10 mouse cellular contexts compared by ENCODE assay signal in genomic region chr13:51409936-51410481, GRCm38 (mm10). TPM values are rescaled to one million over a fixed set of nuclear protein-coding genes. Genes with fewer than 3 reads are reported as not detected.
A peak's percentile ranks its signal among the peaks of the same experiment; 100 is the strongest.
DNase-seq lines count a peak whose midpoint lies in the region; ATAC-seq and TF ChIP-seq lines count a peak whose summit lies in the region.
"Had no signal": no experiment of that assay in that cellular context is flagged by ENCODE, and none has a peak within 500 bp of the region (broad histone marks: within the 10 kb centered on the region; RNA-seq: fewer than 3 reads in every experiment).

No protein-coding gene starts in this region.

- TF ChIP-seq EP300 in heart, adult 2 months (IDR thresholded peaks at IDR 0.05; ENCODE audit: insufficient read depth, low read depth, low read length) = no peak

- no peak for TF ChIP-seq CTCF in heart, adult 2 months (IDR thresholded peaks at IDR 0.05)

- no peak for DNase-seq in heart, adult 2 months
- no peak for DNase-seq in heart, postnatal 14 days
- DNase-seq in lung, adult 18-20 months = no peak
- DNase-seq in splenic B cell, adult 2 months (ENCODE audit: low read depth, low spot score) = peak; percentile 34
- DNase-seq: cerebellum, adult 2 months had no signal

- ATAC-seq in lung, embryonic 16.5 days (ENCODE audit: low read depth) = no peak; the same call in 1 of the 2 replicates
- no peak for ATAC-seq in hindbrain, embryonic 15.5 days (ENCODE audit: low FRiP score, low read depth)
- no peak for ATAC-seq in megakaryocyte, adult 5-6 weeks (ENCODE audit: poor library complexity, severe bottlenecking)
- no peak for ATAC-seq in erythroblast, adult 5-6 weeks (replicated peaks; ENCODE audit: low FRiP score, poor library complexity, severe bottlenecking)

- no peaks in the 10 kb centered on the region; the same call in 1 of the 2 replicates for H3K27me3 ChIP-seq in heart, adult 2 months (ENCODE audit: control insufficient read depth, insufficient read depth, low read length)
- H3K27me3 ChIP-seq in lung, embryonic 16.5 days (ENCODE audit: control insufficient read depth, insufficient read depth, low read depth, low read length) = no peaks in the 10 kb centered on the region
- H3K27me3 ChIP-seq in hindbrain, embryonic 15.5 days = peaks cover 15% of the 10 kb centered on the region; the same call in 1 of the 2 replicates
- H3K27me3 ChIP-seq in splenic B cell, adult 2 months (ENCODE audit: control insufficient read depth, insufficient read depth, low read length, poor library complexity, severe bottlenecking) = no peaks in the 10 kb centered on the region

- no peaks in the 10 kb centered on the region for H3K9me3 ChIP-seq in lung, embryonic 16.5 days (ENCODE audit: control insufficient read depth, low read length)
- H3K9me3 ChIP-seq in hindbrain, embryonic 15.5 days = no peaks in the 10 kb centered on the region

- peak overlapping the region; percentile 20; the same call in 1 of the 2 replicates for H3K27ac ChIP-seq in heart, adult 2 months
- H3K27ac ChIP-seq in lung, embryonic 16.5 days (ENCODE audit: low read length) = peak overlapping the region; percentile 81
- H3K27ac ChIP-seq in hindbrain, embryonic 15.5 days (replicated peaks) = no peak overlapping the region

- WGBS in heart, adult 2 months = 67% methylated on average over 6 of the region's 6 CpGs
- 44% methylated on average over 6 of the region's 6 CpGs for WGBS in lung, embryonic 16.5 days
- WGBS in hindbrain, embryonic 15.5 days = 80% methylated on average over 6 of the region's 6 CpGs

- no peaks in the 10 kb centered on the region for H3K79me2 ChIP-seq in heart, adult 2 months (replicated peaks; ENCODE audit: control insufficient read depth, insufficient read depth, low read length)

- no peak for TF ChIP-seq POLR2A in heart, adult 2 months (IDR thresholded peaks at IDR 0.05; ENCODE audit: insufficient read depth, low read depth, low read length)

- intact Hi-C loops in heart, adult 2 months (cut with DNase I) = loop anchor here (5.0 kb wide), 1 partner anchor 108 kb away; no protein-coding TSS in a partner anchor
- intact Hi-C loops in heart, postnatal 14 days (cut with DNase I) = loop anchor here (5.0 to 10.0 kb wide), 3 partner anchors 78 to 305 kb away; partner anchors contain the start of gene Spin1

- peak overlapping the region; percentile 22; the same call in 1 of the 2 replicates for H3K9ac ChIP-seq in heart, adult 2 months (ENCODE audit: low read depth, low read length)
- H3K9ac ChIP-seq in lung, embryonic 16.5 days (ENCODE audit: low read length) = peak overlapping the region; percentile 81
- no peak overlapping the region for H3K9ac ChIP-seq in hindbrain, embryonic 15.5 days

- H3K4me2 ChIP-seq in lung, embryonic 16.5 days (ENCODE audit: low read depth, low read length) = peak overlapping the region; percentile 68
- H3K4me2 ChIP-seq in hindbrain, embryonic 15.5 days = peak overlapping the region; percentile 1; the same call in 1 of the 2 replicates

- no peaks in the 10 kb centered on the region for H3K36me3 ChIP-seq in heart, adult 2 months (ENCODE audit: control insufficient read depth, insufficient read depth, low read length)
- H3K36me3 ChIP-seq in lung, embryonic 16.5 days (ENCODE audit: control insufficient read depth, insufficient read depth, low read length) = peaks cover 6% of the 10 kb centered on the region
- no peaks in the 10 kb centered on the region for H3K36me3 ChIP-seq in hindbrain, embryonic 15.5 days
- no peaks in the 10 kb centered on the region for H3K36me3 ChIP-seq in splenic B cell, adult 2 months (ENCODE audit: control insufficient read depth, insufficient read depth, low read length, poor library complexity, severe bottlenecking)

- no peak overlapping the region; the same call in 1 of the 2 replicates for H3K4me3 ChIP-seq in heart, adult 2 months
- peak overlapping the region; percentile 70 for H3K4me3 ChIP-seq in lung, embryonic 16.5 days (ENCODE audit: low read length)
- H3K4me3 ChIP-seq in hindbrain, embryonic 15.5 days = no peak overlapping the region
- H3K4me3 ChIP-seq: megakaryocyte, embryonic 14.5 days had no signal

- no peaks in the 10 kb centered on the region for H3K4me1 ChIP-seq in heart, adult 2 months (ENCODE audit: control insufficient read depth, insufficient read depth, low read length)
- peaks cover 19% of the 10 kb centered on the region for H3K4me1 ChIP-seq in lung, embryonic 16.5 days (replicated peaks; ENCODE audit: control insufficient read depth, insufficient read depth, low read length)
- H3K4me1 ChIP-seq in hindbrain, embryonic 15.5 days (replicated peaks) = peaks cover 18% of the 10 kb centered on the region

RNA-seq across cellular contexts. Expression of gene S1pr3, which starts 1.6 kb away (rescaled TPM):
- 10 to 100 TPM; 12.2 to 16.4 TPM for total RNA-seq in heart, adult 2 months (2021)
- 16.3 and 25.5 TPM in 2 replicates for polyA plus RNA-seq in heart, adult 2 months (2012; rRNA removed)
- 10 to 100 TPM; 17.9 to 18.4 TPM for total RNA-seq in heart, postnatal 14 days (2021)
- 109 and 117 TPM in 2 replicates for polyA plus RNA-seq in lung, embryonic 16.5 days (2015; fragmentation: Nextera tagmentation; extraction: Ambion mirVana)
- 15.3 and 15.9 TPM in 2 replicates for polyA plus RNA-seq in hindbrain, embryonic 15.5 days (2015; fragmentation: Nextera tagmentation; extraction: Ambion mirVana)
- total RNA-seq in megakaryocyte, adult 5-6 weeks (2015) = 1.8 and 2.6 TPM in 2 replicates
- total RNA-seq in megakaryocyte, adult 5-6 weeks (2017) = 1.1 and 1.6 TPM in 2 replicates
- total RNA-seq in erythroblast, adult 5-6 weeks (2015; ENCODE audit: low replicate concordance) = 0.38 and 0.84 TPM in 2 replicates
- 0.42 and 0.68 TPM in 2 replicates for total RNA-seq in erythroblast, adult 5-6 weeks (2017; ENCODE audit: low replicate concordance)
